Mouse (Mus musculus): ENCODE results near the gene Kif5a.

DNA sequence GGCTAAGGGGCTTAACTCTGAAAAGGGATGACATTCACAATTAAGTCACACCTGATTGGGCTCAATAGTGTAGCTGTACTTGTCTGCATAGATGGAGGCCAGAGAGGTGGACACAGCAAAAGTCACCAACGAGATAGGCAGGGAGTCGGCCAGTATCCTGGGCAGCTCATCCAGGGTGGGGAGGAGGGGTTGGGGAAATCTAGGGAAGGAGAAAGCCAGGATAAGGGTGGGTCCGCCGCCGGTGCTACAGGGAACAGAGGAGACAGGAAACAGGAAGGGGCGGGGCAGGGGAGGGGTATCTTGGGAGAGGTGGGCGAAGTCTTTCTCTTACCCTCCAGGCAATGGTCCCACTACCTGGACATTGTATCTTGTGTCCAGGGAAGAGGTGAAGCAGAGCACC lies 86.4 kb downstream of the Kif5a start:
- TF ChIP-seq CTCF (IDR thresholded peaks at IDR 0.05; ENCODE audit: control insufficient read depth, insufficient read depth, low read length): no peak
- no peak for TF ChIP-seq POLR2A (IDR thresholded peaks at IDR 0.05; ENCODE audit: borderline replicate concordance, control insufficient read depth, low read depth, low read length)

Data from bone marrow, adult 2 months (tissue).